Mouse (Mus musculus) frontal cortex, postnatal 14 days (tissue): Measurements from ENCODE around the gene Jmjd7.
A peak's percentile ranks its signal among the peaks of the same experiment; 100 is the strongest.

ENCODE experiments used
- DNase-seq, 2 experiments: peaks; one replicate each; pipeline ENCODE4 v3.0.0; 2022; ENCODE audit warnings: low spot score in 2 of 2

Jmjd7 gene

DNA sequence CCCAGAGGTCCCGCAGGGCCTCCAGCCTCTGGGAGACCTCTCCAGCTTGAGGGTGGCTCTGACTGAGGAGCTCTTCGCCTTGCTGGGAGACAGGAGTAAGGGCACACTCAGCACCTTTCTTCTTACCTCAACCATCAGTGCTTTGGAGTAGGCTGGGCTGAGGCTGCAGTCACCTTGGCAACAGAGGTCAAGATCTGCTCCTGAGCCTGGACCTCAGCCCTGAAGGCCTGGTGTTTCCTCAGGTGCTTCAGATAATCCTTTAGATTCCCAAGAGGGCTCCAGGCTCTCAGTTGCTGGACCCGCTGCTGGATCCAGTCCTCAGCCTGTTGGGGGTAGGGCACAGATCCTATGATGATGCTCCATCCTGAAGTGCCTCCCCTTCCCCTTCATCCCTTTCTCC lies 32.2 kb downstream of the Jmjd7 start:
- no peak for DNase-seq

DNA sequence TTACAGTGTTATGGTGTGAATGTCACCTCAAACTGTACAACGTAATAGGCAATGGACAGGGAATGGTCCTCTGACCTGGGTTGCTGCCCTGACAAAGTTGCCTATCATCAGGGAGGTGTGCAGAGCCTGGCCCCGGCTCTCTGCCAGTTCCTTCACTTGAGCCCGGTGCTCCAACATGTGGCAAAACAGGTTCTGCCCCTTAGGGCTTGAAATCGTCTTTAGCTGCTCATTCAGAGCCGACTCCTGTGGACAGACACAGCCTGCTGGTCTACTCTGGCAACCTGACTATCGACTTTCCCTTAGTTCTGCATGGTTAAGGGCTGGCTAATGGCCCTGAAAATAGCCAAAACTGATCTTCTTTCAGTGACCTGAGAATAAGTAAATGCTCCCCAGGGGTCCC lies 32.9 kb downstream of the Jmjd7 start:
- no peak for DNase-seq

DNA sequence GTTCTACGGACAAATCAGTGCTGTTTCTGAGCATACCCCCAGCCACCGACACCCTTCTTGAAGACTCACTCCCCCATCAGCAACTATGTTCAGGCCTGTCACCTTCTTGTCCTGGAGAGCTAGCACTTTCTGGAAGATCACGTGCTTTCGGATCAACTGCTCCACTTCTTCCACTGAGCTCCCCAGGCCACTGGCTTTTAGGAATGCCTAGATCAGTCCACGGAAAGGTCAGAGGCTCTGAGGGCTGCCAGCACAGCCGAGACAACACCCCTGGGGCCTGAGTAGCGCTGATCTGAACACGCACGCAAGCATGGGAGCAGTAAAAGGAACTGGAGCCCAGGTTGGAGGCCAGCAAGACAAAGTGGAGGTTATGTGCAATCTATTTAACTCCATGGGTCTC lies 33.4 kb downstream of the Jmjd7 start:
- no peak for DNase-seq

DNA sequence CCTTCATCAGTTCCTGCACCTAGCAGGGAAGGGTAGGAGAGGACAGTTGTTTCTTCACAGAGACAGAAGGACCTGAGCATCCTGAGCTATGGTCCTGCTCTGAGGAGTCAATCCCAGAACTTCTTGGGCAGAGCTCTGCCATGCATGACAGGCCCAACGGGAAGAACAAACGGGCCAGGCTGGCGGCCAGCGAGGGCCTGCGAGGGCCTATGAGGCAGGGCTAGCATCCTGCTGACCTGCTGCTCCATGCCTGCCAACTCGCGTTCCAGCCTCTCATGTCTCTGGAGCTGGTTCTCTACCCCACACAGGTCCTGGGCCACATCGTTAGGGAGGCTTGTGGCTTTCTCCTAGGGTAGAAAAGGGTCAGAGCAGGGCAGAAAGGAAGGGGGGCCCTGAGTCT lies 35.0 kb downstream of the Jmjd7 start:
- no peak for DNase-seq

DNA sequence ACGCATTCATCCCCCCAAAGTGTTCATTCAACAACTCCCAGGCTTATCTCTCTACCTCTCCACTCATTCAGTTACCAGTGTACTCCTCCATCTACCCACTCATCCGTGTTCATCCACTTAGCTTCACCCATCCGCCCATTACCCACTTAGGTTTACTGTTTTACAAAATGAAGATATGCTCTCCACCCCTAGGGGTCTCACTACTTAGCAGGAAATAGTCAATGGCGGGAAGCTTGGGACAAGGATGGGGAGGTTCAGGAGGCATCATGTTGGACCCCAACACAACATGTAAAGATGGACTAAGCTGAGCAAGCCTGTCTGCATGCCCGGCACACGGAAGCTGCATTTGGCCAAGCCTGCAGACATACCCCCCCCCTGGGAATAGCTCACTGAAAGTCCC lies 37.4 kb downstream of the Jmjd7 start:
- DNase-seq = no peak

DNA sequence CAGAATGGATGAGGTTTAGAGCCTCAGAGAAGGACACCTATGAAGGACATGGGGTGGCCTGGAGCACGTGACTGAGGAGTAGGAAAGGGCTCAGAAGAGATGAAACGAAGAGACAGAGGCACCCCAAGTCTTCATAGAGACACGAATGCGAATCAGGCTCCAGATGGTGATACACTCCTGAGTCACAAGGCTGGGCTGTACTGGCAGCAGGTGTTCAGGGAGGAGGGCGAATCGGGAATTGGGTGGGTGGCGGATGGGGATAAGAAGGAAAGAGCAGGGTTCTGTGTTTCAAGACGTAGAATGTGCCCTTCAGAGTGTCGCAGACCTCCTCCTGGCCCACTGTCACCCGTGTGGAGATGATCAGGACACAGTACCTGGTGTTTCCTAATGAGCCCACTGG lies 38.0 kb downstream of the Jmjd7 start:
- DNase-seq = no peak

DNA sequence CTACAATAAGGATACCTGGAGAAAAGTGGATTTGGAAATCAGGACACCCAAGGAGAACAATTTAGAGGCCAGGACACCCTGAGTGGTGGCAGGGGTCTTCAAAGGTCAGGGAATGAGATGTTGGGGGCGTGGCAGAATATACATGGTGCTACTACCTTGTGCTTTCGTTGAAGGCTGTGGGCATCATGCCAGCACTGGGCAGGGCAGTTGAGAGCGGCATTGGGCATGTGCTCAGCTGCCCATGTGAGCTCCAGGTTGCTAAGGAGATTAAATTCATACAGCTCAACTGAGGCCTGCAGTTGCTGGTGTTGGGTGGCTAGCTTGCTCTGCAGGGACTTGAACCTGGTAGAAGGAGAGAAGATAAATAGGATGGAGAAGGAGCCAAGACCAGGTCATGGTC lies 38.9 kb downstream of the Jmjd7 start:
- DNase-seq = no peak

DNA sequence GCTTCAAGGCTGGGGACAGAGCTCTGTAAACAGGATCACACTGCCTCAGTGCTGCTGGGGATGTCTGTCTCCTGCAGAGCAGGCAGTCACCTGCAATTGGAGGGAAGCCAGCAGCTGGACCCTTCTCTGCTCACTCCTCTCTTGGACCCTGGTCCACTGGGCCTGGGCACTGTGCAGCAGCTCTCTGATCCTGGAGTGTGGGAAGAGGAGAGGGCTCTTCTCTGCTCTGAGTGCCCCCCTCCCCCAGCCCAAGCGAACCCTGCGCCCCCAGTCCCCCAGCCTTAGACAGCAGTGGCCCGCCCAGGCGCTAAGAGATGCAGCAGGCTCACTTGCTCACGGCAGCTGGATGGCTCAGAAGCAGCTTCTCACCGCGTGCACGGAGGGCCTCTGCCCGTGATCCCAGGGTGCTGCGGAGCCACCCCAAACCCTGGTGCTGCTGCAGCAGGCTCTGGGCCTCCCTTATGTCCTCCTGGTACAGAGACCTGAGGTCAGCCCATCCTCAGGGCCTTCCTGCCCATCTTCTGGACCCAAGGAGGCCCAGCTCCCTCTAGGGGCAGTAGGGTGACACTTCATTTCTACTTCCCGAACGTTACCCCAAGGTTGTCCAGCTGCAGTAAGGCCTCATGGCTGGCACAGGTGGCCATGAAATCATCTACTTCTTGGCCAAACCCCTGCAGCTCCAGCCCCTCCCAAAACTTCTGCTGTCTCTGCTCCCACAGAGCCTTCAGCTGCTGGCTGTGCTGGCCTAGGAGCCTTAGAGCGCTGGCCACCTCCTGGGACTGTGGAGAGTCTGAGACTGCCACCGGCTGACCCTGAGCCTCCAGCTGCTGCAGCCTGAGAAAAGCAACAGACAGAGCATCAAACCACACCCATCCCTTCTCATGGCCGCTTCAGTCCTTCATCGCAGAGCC lies 41.5 kb downstream of the Jmjd7 start:
- DNase-seq = no peak

DNA sequence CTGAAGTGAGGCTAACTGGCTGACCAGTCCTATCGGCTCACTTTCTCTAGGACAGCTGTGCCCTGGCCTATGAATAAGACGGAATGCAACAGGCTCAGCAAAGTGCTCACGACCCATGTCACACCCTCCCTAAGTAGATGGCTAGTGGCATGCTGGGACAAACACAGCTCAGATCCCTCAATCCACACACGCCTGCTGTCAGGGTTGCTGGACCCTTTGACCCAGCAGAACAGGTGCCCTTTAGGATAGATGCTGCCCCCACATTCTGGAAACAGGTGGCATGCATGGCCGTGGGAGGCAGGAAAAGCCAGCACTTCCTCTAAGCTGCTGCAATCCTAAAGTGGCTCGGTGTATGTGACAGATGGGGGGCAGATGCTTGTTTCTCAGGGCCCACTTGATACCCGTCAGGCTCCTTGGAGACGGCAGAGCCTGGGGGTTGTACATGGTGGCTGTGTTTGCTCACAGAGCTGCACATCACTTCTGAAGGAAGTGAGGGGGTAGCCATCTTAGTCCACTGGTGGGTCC lies 42.2 kb downstream of the Jmjd7 start:
- peak; percentile 53 to 71 for DNase-seq

DNA sequence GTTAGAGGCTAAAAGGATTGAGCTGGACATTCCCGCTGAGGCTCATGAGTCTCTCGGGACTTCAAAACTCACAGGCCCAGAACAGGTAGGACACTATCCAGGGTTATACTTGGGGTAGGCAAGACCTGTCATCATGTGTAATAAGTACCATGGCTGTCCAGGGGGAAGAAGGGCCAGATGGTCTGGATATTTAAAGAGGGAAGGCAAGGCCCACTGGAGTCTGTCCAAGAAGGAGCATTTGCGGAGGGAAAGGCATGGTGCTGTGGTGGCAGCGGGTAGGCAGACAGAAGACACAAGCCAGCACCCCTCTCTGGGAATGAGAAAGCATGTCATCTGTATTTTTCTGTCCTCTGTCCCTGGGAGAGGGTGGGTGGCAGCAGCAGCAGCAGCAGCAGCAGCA lies 46.8 kb downstream of the Jmjd7 start:
- no peak for DNase-seq

DNA sequence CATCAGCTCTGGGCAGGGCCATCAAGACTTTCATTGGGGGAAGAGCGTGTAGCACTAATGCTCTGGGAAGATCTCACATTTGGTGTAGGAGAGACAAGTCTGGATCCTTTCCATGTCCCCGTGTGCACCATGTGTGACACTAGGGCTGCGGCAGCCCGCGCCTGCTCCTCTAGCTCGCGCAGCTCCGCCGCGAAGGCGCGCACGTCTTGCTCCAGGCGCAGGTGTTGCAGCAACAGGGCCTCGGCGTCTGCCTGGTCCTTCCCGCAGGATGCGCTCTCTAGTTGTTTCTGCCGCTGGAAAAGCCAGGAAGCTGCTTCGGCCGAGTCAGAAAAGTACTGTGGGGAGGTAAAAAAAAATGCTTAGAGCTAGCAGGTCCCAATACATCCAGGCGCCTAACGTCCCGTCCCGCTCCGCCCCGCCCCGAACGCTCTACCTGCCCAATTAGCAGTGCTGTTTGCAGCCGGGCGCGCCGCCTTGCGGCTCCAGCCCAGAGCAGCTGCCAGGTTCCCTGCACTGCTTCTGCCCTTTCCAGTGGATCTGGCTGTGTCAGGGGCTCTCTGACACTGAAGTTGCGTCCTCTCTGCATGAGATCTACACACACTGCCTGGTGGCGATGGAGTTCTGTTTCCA lies 48.9 kb downstream of the Jmjd7 start:
- no peak for DNase-seq
